Mouse (Mus musculus) heart, adult 18-20 months (tissue): Measurements from ENCODE around the gene Slc8a1. TPM values are rescaled to one million over a fixed set of nuclear protein-coding genes. Genes with fewer than 3 reads are reported as not detected.

Source experiments
- DNase-seq, 2 experiments: peaks; one replicate each; pipeline ENCODE4 v3.0.0; 2021 to 2022; ENCODE audit warnings: mixed read lengths in 1 of 2
- total RNA-seq, 2 experiments: library from RNA; stranded (reverse); gene quantifications; 2 replicates each; pipeline ENCODE4 v1.2.3; 2021

The Slc8a1 gene
- total RNA-seq, 2 experiments from 2014 or later = 508 to 537 TPM

GRCm38 (mm10) chr17:81360571-81360970, 377.6 kb downstream of the Slc8a1 start:
- DNase-seq = no peak

GRCm38 (mm10) chr17:81360032-81360431, 378.1 kb downstream of the Slc8a1 start:
- DNase-seq = no peak

GRCm38 (mm10) chr17:81336024-81336754, 402.0 kb downstream of the Slc8a1 start:
- no peak for DNase-seq

GRCm38 (mm10) chr17:81335526-81335925, 402.7 kb downstream of the Slc8a1 start:
- DNase-seq = no peak
